Mouse (Mus musculus): Measurements from ENCODE around the gene Gpi1.

Gpi1 gene

GRCm38 (mm10) chr7:34230116-34230515, at the start of gene Gpi1:
TSS of gene Gpi1 (minus strand) at chr7:34230336.
- DNase-seq = peak; percentile 84

GRCm38 (mm10) chr7:34277656-34278055, 47.5 kb upstream of the Gpi1 start:
- DNase-seq = no peak

- no peak for DNase-seq
Measured at GRCm38 (mm10) chr7:34276066-34276465, 45.9 kb upstream of the Gpi1 start.

- no peak for DNase-seq
Measured at GRCm38 (mm10) chr7:34272465-34272864, 42.3 kb upstream of the Gpi1 start.

GRCm38 (mm10) chr7:34268463-34268862, 38.3 kb upstream of the Gpi1 start:
- no peak for DNase-seq

GRCm38 (mm10) chr7:34266421-34266820, 36.3 kb upstream of the Gpi1 start:
- no peak for DNase-seq

GRCm38 (mm10) chr7:34265876-34266346, 35.8 kb upstream of the Gpi1 start:
- DNase-seq = peak; percentile 62

- no peak for DNase-seq
Measured at GRCm38 (mm10) chr7:34263437-34263836, 33.3 kb upstream of the Gpi1 start.

- no peak for DNase-seq
Measured at GRCm38 (mm10) chr7:34258407-34258806, 28.3 kb upstream of the Gpi1 start.

- no peak for DNase-seq
Measured at GRCm38 (mm10) chr7:34257279-34257678, 27.1 kb upstream of the Gpi1 start.

GRCm38 (mm10) chr7:34255916-34256315, 25.8 kb upstream of the Gpi1 start:
- no peak for DNase-seq

- no peak for DNase-seq
Measured at GRCm38 (mm10) chr7:34255137-34255536, 25.0 kb upstream of the Gpi1 start.

- no peak for DNase-seq
Measured at GRCm38 (mm10) chr7:34252030-34252429, 21.9 kb upstream of the Gpi1 start.

- DNase-seq = no peak
Measured at GRCm38 (mm10) chr7:34250738-34251137, 20.6 kb upstream of the Gpi1 start, which contains the start of gene Gm6096. TSS of gene Gm6096 (plus strand) at chr7:34251038.

GRCm38 (mm10) chr7:34246870-34247499, 16.8 kb upstream of the Gpi1 start:
- DNase-seq = no peak

GRCm38 (mm10) chr7:34242176-34242575, 12.0 kb upstream of the Gpi1 start:
- no peak for DNase-seq

- no peak for DNase-seq
Measured at GRCm38 (mm10) chr7:34238086-34238485, 8.0 kb upstream of the Gpi1 start.

- no peak for DNase-seq
Measured at GRCm38 (mm10) chr7:34235602-34236001, 5.5 kb upstream of the Gpi1 start.

GRCm38 (mm10) chr7:34234610-34235561, 4.8 kb upstream of the Gpi1 start:
- DNase-seq = no peak

GRCm38 (mm10) chr7:34233909-34234609, 3.9 kb upstream of the Gpi1 start:
- peak; percentile 100 for DNase-seq

- DNase-seq = no peak
Measured at GRCm38 (mm10) chr7:34232785-34233725, 2.9 kb upstream of the Gpi1 start.

- peak; percentile 59 for DNase-seq
Measured at GRCm38 (mm10) chr7:34229691-34230111, 435 bp downstream of the Gpi1 start.
